Mouse (Mus musculus): Measurements from ENCODE around the gene Bcl7c. TPM values are rescaled to one million over a fixed set of nuclear protein-coding genes. Genes with fewer than 3 reads are reported as not detected.
A peak's percentile ranks its signal among the peaks of the same experiment; 100 is the strongest.
"Not testable (repeated sequence)": the region's sequence is repeated elsewhere in the genome, so short reads cannot be mapped to it uniquely, and the experiment has no call there.

Bcl7c gene
- polyA plus RNA-seq, 1 experiment = 165 TPM

DNA sequence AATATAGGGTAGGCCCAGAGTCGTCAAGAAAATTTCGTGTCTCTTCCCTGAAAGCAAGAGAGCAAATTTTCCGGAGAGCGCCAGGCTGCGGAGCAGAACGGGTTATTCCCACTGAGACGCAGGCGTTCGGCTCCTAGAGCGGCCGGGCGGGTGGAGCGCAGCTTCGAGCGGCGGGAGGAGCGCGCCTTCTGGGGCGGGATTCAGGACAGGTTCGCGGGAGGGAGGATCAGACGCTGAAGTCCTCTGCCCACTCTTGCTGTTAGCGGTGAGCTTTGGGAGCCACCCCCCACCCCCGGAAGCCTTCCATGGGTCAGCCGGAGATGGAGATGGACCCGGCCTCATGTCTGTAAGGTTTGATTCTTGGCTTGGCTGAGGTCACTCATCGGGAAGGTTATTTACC, 71.8 kb downstream of the Bcl7c start:
- no peak for TF ChIP-seq GATA1 (IDR thresholded peaks at IDR 0.05; ENCODE audit: borderline replicate concordance, low read length)
- TF ChIP-seq FLI1 (IDR thresholded peaks at IDR 0.05; ENCODE audit: low read length) = no peak
- Histone ChIP-seq H3K4me3 (replicated peaks) (peak overlapping the region; percentile 64), H3K36me3 (replicated peaks; ENCODE audit: low read length) (no peaks in the 10 kb centered on the region), H3K9me3 (no peaks in the 10 kb centered on the region), H3K27me3 (replicated peaks) (peaks cover 45% of the 10 kb centered on the region), H3K4me1 (peaks cover 5% of the 10 kb centered on the region; the same call in 1 of the 2 replicates)

DNA sequence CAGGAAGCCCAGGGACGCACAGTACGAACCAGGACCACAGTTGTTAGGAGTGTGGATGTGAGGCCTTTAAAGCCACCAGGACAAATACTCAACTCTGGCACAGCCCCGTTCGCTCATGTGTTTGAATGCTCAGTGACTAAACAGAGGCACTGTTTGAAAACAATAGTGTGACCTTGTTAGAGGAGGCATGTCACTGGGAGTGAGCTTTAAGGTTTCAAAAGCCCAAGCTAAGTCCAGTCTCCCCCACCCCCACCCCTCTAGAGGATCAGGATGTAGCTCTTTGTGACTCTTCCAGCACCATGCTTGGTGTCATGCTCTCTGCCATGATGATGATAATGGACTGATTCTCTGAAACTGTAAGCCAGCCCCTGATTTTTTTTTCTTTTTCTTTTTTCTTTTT, 77.3 kb downstream of the Bcl7c start:
- Histone ChIP-seq H3K4me1 (0 out of 2 replicates have a peak, but pooled peaks cover under 1% of the 10 kb centered on the region), H3K36me3 (replicated peaks; ENCODE audit: low read length) (no peaks in the 10 kb centered on the region), H3K9me3 (peaks cover 4% of the 10 kb centered on the region; the same call in 1 of the 2 replicates), H3K27me3 (replicated peaks) (peaks cover 33% of the 10 kb centered on the region), H3K4me3 (replicated peaks) (no peak overlapping the region)
- TF ChIP-seq GATA1 (IDR thresholded peaks at IDR 0.05; ENCODE audit: borderline replicate concordance, low read length) (no peak), FLI1 (IDR thresholded peaks at IDR 0.05; ENCODE audit: low read length) (no peak)

DNA sequence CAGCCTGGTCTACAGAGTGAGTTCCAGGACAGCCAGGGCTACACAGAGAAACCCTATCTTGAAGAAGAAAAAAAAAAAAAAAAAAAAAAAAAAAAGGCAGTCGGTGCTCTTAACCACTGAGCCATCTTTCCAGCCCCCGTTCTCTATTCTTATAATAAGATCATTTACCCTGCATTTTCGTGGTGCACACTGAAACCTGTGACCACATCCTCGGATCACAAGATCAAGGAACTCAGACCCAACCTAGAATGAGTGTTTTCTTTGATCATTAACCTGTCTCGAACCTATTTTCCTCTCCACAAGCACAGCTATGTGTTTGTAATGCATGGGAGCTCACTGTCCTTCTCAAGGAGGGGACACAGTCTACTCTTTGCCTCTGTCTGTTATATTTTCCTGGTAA, 80.1 kb downstream of the Bcl7c start:
- TF ChIP-seq GATA1 (IDR thresholded peaks at IDR 0.05; ENCODE audit: borderline replicate concordance, low read length) = no peak
- no peak for TF ChIP-seq FLI1 (IDR thresholded peaks at IDR 0.05; ENCODE audit: low read length)
- Histone ChIP-seq H3K9me3 (peaks cover 9% of the 10 kb centered on the region), H3K27me3 (replicated peaks) (peaks cover 27% of the 10 kb centered on the region), H3K36me3 (replicated peaks; ENCODE audit: low read length) (no peaks in the 10 kb centered on the region), H3K4me3 (replicated peaks) (no peak overlapping the region), H3K4me1 (0 out of 2 replicates have a peak, but pooled peaks cover 4% of the 10 kb centered on the region)

DNA sequence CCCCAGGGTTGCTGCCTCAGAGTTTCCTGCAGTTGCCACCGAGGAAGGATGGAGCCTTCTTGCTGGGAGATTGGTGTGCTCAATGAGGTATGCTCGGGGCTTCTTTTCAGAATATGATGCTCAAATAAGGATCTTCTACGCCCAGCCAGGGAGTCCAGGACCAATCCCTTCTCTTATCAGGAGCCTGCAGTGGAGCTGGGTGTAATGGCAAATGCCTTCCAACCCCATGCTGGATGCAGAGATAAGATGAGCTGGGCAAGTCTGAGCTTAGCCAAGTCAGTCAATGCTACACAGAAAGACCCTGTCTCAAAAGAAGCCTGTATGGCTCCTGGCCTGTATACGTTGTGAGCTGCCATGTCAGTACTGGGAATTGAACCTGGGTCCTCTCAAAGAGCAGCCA, 82.3 kb downstream of the Bcl7c start:
- no peaks in the 10 kb centered on the region for H3K36me3 ChIP-seq (replicated peaks; ENCODE audit: low read length)
- 0 out of 2 replicates have a peak, but pooled peaks cover 4% of the 10 kb centered on the region for H3K4me1 ChIP-seq
- peaks cover 16% of the 10 kb centered on the region for H3K27me3 ChIP-seq (replicated peaks)
- peaks cover 8% of the 10 kb centered on the region for H3K9me3 ChIP-seq
- no peak overlapping the region for H3K4me3 ChIP-seq (replicated peaks)
- no peak for TF ChIP-seq FLI1 (IDR thresholded peaks at IDR 0.05; ENCODE audit: low read length)
- TF ChIP-seq GATA1 (IDR thresholded peaks at IDR 0.05; ENCODE audit: borderline replicate concordance, low read length) = no peak

DNA sequence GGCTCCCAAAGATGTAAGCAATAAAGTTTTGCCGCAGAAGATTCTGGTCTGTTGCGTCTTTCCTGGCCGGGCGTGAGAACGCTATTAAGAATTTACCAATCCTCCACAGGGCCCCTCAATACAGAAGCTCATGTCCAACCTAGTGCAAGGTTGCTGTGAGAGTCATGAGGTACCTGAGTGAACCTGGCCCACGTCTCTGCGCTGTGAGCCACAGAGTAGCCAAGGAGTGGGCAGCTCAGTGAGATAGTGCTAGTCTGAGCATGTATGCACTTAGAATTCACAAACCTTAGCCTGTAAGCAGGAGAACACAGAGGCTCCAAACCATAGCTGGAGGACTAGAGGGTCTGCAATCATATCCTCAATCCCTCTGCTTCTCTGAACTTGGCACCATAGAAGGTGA, 82.7 kb downstream of the Bcl7c start:
- no peak overlapping the region for H3K4me3 ChIP-seq (replicated peaks)
- peaks cover 4% of the 10 kb centered on the region for H3K9me3 ChIP-seq
- H3K36me3 ChIP-seq (replicated peaks; ENCODE audit: low read length) = no peaks in the 10 kb centered on the region
- H3K4me1 ChIP-seq = 0 out of 2 replicates have a peak, but pooled peaks cover 4% of the 10 kb centered on the region
- TF ChIP-seq GATA1 (IDR thresholded peaks at IDR 0.05; ENCODE audit: borderline replicate concordance, low read length) (no peak), FLI1 (IDR thresholded peaks at IDR 0.05; ENCODE audit: low read length) (no peak)
- peaks cover 12% of the 10 kb centered on the region for H3K27me3 ChIP-seq (replicated peaks)

DNA sequence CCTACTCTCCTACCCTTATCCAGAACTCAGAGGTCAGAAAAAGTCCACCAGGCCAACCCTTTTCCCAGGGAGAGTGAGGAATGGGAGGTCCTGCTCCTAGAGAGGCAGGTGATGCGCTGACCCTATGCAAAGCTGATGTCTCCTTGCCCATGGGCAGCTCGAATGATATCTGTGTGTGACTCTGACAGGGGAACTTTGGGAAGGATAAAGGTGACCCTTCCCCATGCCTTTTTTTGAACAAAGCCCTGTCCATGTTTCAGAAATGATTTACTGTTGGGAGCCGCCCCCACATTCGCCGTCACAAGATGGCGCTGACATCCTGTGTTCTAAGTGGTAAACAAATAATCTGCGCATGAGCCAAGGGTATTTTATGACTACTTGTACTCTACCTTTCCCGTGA, 90.3 kb downstream of the Bcl7c start:
- H3K9me3 ChIP-seq; H3K36me3 ChIP-seq (replicated peaks; ENCODE audit: low read length); H3K4me3 ChIP-seq (replicated peaks): not testable (repeated sequence)
- H3K4me1 ChIP-seq = peaks cover 27% of the 10 kb centered on the region
- H3K27me3 ChIP-seq (replicated peaks) = peaks cover 25% of the 10 kb centered on the region

DNA sequence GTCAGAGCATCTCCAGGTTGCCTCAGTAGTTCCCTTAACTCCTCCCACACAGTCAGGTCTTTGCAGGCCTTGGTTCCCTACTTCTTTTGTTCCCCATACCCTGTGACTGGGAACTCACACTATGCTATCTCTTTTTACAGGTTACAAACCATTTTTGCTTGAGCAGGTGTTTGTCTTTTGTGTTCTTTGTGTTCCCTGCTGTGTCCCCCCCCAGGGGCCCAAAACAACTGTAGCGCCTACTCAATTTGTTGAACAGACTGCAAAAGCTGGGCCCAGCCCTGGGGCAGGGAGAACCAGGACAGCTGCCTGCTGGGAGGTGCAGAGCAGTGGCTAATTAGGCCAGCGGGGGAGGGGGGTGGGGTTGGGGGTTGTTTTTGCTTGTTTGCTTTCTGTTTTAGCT, 90.8 kb downstream of the Bcl7c start:
- peaks cover 27% of the 10 kb centered on the region for H3K4me1 ChIP-seq
- H3K9me3 ChIP-seq = no peaks in the 10 kb centered on the region
- peaks cover 2% of the 10 kb centered on the region for H3K36me3 ChIP-seq (replicated peaks; ENCODE audit: low read length)
- TF ChIP-seq FLI1 (IDR thresholded peaks at IDR 0.05; ENCODE audit: low read length) (no peak), GATA1 (IDR thresholded peaks at IDR 0.05; ENCODE audit: borderline replicate concordance, low read length) (no peak)
- peaks cover 28% of the 10 kb centered on the region for H3K27me3 ChIP-seq (replicated peaks)
- no peak overlapping the region for H3K4me3 ChIP-seq (replicated peaks)

DNA sequence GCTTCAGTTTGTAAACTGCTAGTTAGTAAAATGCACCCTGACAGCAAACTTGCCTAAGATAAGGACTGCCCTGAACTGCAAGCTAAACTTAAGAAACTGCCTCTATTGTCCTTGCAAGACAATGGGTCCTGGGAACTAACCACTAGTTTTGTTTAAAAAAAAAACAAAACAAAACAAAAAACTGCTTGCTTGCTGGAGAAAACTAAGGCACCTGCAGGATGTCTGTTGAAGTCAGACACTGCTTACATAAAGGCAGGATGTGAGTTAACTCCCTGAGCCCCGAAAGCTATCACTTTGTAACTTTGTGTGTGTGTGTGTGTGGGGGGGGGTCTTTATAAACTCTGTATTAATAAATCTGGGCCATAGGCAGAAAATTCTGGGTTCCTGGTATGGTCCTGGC, 91.9 kb downstream of the Bcl7c start:
- no peak overlapping the region for H3K4me3 ChIP-seq (replicated peaks)
- H3K4me1 ChIP-seq = peaks cover 27% of the 10 kb centered on the region
- H3K9me3 ChIP-seq = peaks cover 2% of the 10 kb centered on the region; the same call in 1 of the 2 replicates
- TF ChIP-seq FLI1 (IDR thresholded peaks at IDR 0.05; ENCODE audit: low read length) (no peak), GATA1 (IDR thresholded peaks at IDR 0.05; ENCODE audit: borderline replicate concordance, low read length) (no peak)
- peaks cover 12% of the 10 kb centered on the region for H3K36me3 ChIP-seq (replicated peaks; ENCODE audit: low read length)
- H3K27me3 ChIP-seq (replicated peaks) = peaks cover 28% of the 10 kb centered on the region

DNA sequence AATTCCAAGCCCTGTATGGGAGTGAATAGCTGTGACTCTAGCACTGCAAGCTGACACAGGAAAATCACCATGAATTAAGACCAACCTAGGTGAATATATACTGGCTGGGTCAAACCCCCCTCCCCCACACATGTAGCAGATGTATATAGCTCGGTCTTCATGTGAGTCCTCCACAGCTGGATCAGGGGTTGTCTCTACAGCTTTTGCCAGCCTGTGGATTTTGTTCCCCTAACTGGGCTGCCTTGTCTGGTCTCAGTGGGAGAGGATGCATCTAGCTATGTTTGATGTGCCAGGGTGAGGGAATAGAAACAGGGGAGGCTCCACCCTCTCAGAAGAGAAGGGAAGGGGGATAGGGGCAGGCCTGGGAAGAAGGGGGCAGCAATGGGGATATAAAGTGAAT, 92.4 kb downstream of the Bcl7c start:
- peaks cover 27% of the 10 kb centered on the region for H3K4me1 ChIP-seq
- no peak overlapping the region for H3K4me3 ChIP-seq (replicated peaks)
- peaks cover 28% of the 10 kb centered on the region for H3K27me3 ChIP-seq (replicated peaks)
- peaks cover 18% of the 10 kb centered on the region for H3K36me3 ChIP-seq (replicated peaks; ENCODE audit: low read length)
- peaks cover 7% of the 10 kb centered on the region; the same call in 1 of the 2 replicates for H3K9me3 ChIP-seq
- TF ChIP-seq FLI1 (IDR thresholded peaks at IDR 0.05; ENCODE audit: low read length) (no peak), GATA1 (IDR thresholded peaks at IDR 0.05; ENCODE audit: borderline replicate concordance, low read length) (no peak)

DNA sequence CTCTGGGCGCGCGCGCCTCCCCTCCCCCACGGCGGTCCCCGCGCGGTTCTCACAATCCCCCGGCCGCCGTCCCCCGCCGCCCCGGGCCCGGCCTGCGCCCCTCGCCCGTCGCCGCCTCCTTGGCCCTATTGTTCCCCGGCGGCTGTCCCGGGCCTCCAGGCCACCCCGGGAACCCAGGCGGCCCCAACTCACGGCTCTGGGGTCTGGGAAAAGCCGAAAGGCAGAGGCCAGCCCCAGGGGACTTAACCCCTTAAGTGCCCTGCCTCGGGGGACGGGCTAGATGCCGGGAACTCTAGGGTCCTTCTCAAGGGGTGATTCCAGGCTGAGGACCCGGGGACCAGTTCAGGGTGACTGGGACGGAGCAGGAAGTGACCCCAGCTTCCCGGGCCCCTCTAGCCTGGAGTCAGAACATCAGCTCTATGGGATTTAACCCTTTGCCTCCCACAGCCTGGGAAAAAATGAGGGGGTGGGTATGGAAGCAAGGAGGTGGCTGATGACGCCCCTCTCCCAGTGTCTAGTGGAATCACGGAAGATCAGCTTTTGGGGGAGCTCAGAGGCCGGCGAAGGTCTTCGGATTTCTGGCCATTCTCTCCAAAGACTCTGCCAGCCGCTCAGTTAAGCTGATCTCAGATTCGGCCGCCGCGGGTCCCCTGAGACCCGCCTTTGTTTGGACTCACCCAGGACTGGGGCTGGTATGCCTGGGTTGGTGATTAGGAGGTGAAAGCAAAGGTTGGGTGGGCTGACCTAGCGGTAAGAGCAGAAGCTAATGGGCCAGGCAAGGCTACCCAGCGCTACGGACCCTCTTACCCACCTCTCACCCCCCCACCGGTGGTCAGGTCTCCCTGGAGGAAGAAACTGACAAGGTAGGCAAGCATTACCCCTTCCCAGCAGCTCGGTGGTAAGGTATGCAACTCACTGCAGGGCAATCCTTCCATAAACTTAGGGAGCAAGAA, 93.6 kb downstream of the Bcl7c start, which contains the start of gene Zfp629:
Zfp629 (minus strand) TSS at position 907 of the 953 bp plus-strand sequence.
- no peak for TF ChIP-seq FLI1 (IDR thresholded peaks at IDR 0.05; ENCODE audit: low read length)
- no peak for TF ChIP-seq GATA1 (IDR thresholded peaks at IDR 0.05; ENCODE audit: borderline replicate concordance, low read length)
- H3K27me3 ChIP-seq (replicated peaks) = peaks cover 28% of the 10 kb centered on the region
- peaks cover 27% of the 10 kb centered on the region for H3K4me1 ChIP-seq
- peaks cover 8% of the 10 kb centered on the region; the same call in 1 of the 2 replicates for H3K9me3 ChIP-seq
- peaks cover 30% of the 10 kb centered on the region for H3K36me3 ChIP-seq (replicated peaks; ENCODE audit: low read length)
- peak within 1 kb of the TSS; percentile 93 for H3K4me3 ChIP-seq (replicated peaks)
